Comparison of ENCODE assay signal across 16 mouse cellular contexts in the genomic region with DNA sequence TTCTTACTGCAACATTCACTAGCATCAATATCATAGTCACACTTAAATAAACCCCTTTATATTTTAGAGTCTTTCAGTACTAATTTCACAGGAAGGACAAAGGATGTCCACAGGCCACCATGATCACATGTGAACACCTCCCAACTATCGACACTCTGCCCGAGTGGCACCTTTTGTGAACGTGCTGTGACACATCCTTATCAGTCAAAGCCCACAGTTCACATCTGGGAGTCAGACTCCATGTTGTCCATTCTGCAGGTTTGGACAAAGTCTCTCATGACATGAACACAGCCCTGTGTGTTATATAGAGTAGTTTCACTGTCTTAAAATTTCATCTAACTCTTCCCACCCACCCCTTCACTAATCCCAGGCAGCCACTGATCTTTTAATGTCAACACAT.
"Had no signal": no experiment of that assay in that cellular context is flagged by ENCODE, and none has a peak within 500 bp of the region (broad histone marks: within the 10 kb centered on the region; RNA-seq: fewer than 3 reads in every experiment).

No protein-coding gene starts in this region.

- H3K27me3 ChIP-seq: neural tube, embryonic 13.5 days; neural tube, embryonic 15.5 days; stomach, embryonic 15.5 days had no signal

- H3K4me2 ChIP-seq: neural tube, embryonic 13.5 days; neural tube, embryonic 15.5 days; stomach, embryonic 15.5 days had no signal

- H3K9ac ChIP-seq: neural tube, embryonic 13.5 days; neural tube, embryonic 15.5 days; stomach, embryonic 15.5 days had no signal

- H3K36me3 ChIP-seq: neural tube, embryonic 13.5 days; neural tube, embryonic 15.5 days; stomach, embryonic 15.5 days had no signal

- H3K9me3 ChIP-seq: neural tube, embryonic 13.5 days; neural tube, embryonic 15.5 days; stomach, embryonic 15.5 days had no signal

- DNase-seq: retina, postnatal 1 day; right cerebral cortex, adult 18-20 months; right cerebral cortex, postnatal 14 days; right cerebral cortex, postnatal 25 days; right cerebral cortex, postnatal 4 days; spleen, adult 18-20 months; thymus, adult 18-20 months; thymus, adult 2 months; thymus, postnatal 14 days; thymus, postnatal 25 days; thymus, postnatal 36 days; thymus, postnatal 4 days had no signal

- H3K4me1 ChIP-seq: neural tube, embryonic 13.5 days; neural tube, embryonic 15.5 days; stomach, embryonic 15.5 days had no signal

- H3K27ac ChIP-seq: neural tube, embryonic 13.5 days; neural tube, embryonic 15.5 days; stomach, embryonic 15.5 days; stomach, postnatal 0 days had no signal

- H3K4me3 ChIP-seq: neural tube, embryonic 13.5 days; neural tube, embryonic 15.5 days; stomach, embryonic 15.5 days had no signal
